Mouse (Mus musculus): ENCODE data around the gene Cep170b. TPM values are rescaled to one million over a fixed set of nuclear protein-coding genes. Genes with fewer than 3 reads are reported as not detected.
A peak's percentile ranks its signal among the peaks of the same experiment; 100 is the strongest.

Gene Cep170b
- polyA plus RNA-seq, 1 experiment = 22.8 TPM

DNA sequence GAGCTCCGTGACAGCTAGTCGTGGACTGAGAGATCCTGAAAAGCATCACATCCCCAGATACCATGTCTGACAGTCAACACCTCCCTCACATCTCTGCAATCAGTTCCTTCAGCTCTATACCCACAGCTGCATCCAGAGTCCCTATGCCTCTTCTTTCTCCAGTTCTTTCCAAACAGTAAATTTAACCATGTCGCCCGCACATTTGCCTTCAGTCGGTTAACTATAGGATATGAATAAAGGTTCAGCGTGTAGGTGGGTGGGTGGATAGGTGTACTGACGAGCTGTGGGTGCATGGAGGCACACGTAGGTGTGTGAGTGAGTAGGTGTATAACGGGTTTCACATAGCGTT is 26.2 kb upstream of the Cep170b start:
- no peaks in the 10 kb centered on the region for H3K27me3 ChIP-seq (ENCODE audit: control insufficient read depth, insufficient read depth, insufficient read length)
- peak overlapping the region; percentile 50 for H3ac ChIP-seq (ENCODE audit: control insufficient read depth, insufficient read length)
- H3K4me2 ChIP-seq (ENCODE audit: low read depth) = peak overlapping the region; percentile 99
- TF ChIP-seq E2F4 (IDR thresholded peaks at IDR 0.05; ENCODE audit: insufficient read depth) = no peak
- TF ChIP-seq USF1 (IDR thresholded peaks at IDR 0.05; ENCODE audit: low read depth) = no peak
- no peak for TF ChIP-seq MYOD1 (IDR thresholded peaks at IDR 0.05; ENCODE audit: control insufficient read depth in 1 of 3, insufficient read length in 2 of 3, low read depth in 2 of 3)
- no peak for TF ChIP-seq POLR2AphosphoS2 (IDR thresholded peaks at IDR 0.05; ENCODE audit: insufficient read length, low read depth)
- no peak for TF ChIP-seq CEBPB (IDR thresholded peaks at IDR 0.05; ENCODE audit: insufficient read depth, poor library complexity, severe bottlenecking)
- TF ChIP-seq SRF (IDR thresholded peaks at IDR 0.05; ENCODE audit: control insufficient read depth, insufficient read length, low read depth) = no peak
- no peak for TF ChIP-seq POLR2A (IDR thresholded peaks at IDR 0.05; ENCODE audit: insufficient read length, low read depth)
- TF ChIP-seq TCF12 (IDR thresholded peaks at IDR 0.05; ENCODE audit: insufficient read depth, poor library complexity, severe bottlenecking) = no peak
- TF ChIP-seq MAX (IDR thresholded peaks at IDR 0.05; ENCODE audit: low read depth) = no peak
- no peak for TF ChIP-seq REST (IDR thresholded peaks at IDR 0.05; ENCODE audit: insufficient read depth, insufficient read length)
- no peak for TF ChIP-seq MYOG (IDR thresholded peaks at IDR 0.05; ENCODE audit: control insufficient read depth in 1 of 3, insufficient read depth in 1 of 3, insufficient read length in 2 of 3, low read depth in 2 of 3)
- TF ChIP-seq TCF3 (IDR thresholded peaks at IDR 0.05; ENCODE audit: insufficient read length, low read depth) = no peak
- H3K79me2 ChIP-seq (ENCODE audit: control insufficient read depth, insufficient read depth) = peaks cover 3% of the 10 kb centered on the region
- no peaks in the 10 kb centered on the region for H3K36me3 ChIP-seq (ENCODE audit: control insufficient read depth, insufficient read depth)
- peak overlapping the region; percentile 81 for H3K4me3 ChIP-seq

- TF ChIP-seq TCF3 (IDR thresholded peaks at IDR 0.05; ENCODE audit: insufficient read length, low read depth) (no peak), POLR2A (IDR thresholded peaks at IDR 0.05; ENCODE audit: insufficient read length, low read depth) (no peak), MYOG (IDR thresholded peaks at IDR 0.05; ENCODE audit: control insufficient read depth in 1 of 3, insufficient read depth in 1 of 3, insufficient read length in 2 of 3, low read depth in 2 of 3) (no peak), POLR2AphosphoS2 (IDR thresholded peaks at IDR 0.05; ENCODE audit: insufficient read length, low read depth) (no peak), USF1 (IDR thresholded peaks at IDR 0.05; ENCODE audit: low read depth) (no peak), E2F4 (IDR thresholded peaks at IDR 0.05; ENCODE audit: insufficient read depth) (no peak), SRF (IDR thresholded peaks at IDR 0.05; ENCODE audit: control insufficient read depth, insufficient read length, low read depth) (no peak), REST (IDR thresholded peaks at IDR 0.05; ENCODE audit: insufficient read depth, insufficient read length) (no peak), TCF12 (IDR thresholded peaks at IDR 0.05; ENCODE audit: insufficient read depth, poor library complexity, severe bottlenecking) (no peak), MAX (IDR thresholded peaks at IDR 0.05; ENCODE audit: low read depth) (no peak), MYOD1 (IDR thresholded peaks at IDR 0.05; ENCODE audit: control insufficient read depth in 1 of 3, insufficient read length in 2 of 3, low read depth in 2 of 3) (no peak), CEBPB (IDR thresholded peaks at IDR 0.05; ENCODE audit: insufficient read depth, poor library complexity, severe bottlenecking) (no peak)
- no peak overlapping the region for H3K4me3 ChIP-seq
- peaks cover 3% of the 10 kb centered on the region for H3K79me2 ChIP-seq (ENCODE audit: control insufficient read depth, insufficient read depth)
- H3K36me3 ChIP-seq (ENCODE audit: control insufficient read depth, insufficient read depth) = no peaks in the 10 kb centered on the region
- no peaks in the 10 kb centered on the region for H3K27me3 ChIP-seq (ENCODE audit: control insufficient read depth, insufficient read depth, insufficient read length)
- H3K4me2 ChIP-seq (ENCODE audit: low read depth) = no peak overlapping the region
- no peak overlapping the region for H3ac ChIP-seq (ENCODE audit: control insufficient read depth, insufficient read length)
Observed at GRCm38 (mm10) chr12:112696806-112697425, 23.3 kb upstream of the Cep170b start.

GRCm38 (mm10) chr12:112700522-112700921 is 19.7 kb upstream of the Cep170b start:
- Histone ChIP-seq H3K4me3 (no peak overlapping the region), H3K4me2 (ENCODE audit: low read depth) (peak overlapping the region; percentile 45), H3K27me3 (ENCODE audit: control insufficient read depth, insufficient read depth, insufficient read length) (no peaks in the 10 kb centered on the region), H3K36me3 (ENCODE audit: control insufficient read depth, insufficient read depth) (no peaks in the 10 kb centered on the region), H3K79me2 (ENCODE audit: control insufficient read depth, insufficient read depth) (no peaks in the 10 kb centered on the region), H3ac (ENCODE audit: control insufficient read depth, insufficient read length) (no peak overlapping the region)
- TF ChIP-seq SRF (IDR thresholded peaks at IDR 0.05; ENCODE audit: control insufficient read depth, insufficient read length, low read depth) (no peak), MYOD1 (IDR thresholded peaks at IDR 0.05; ENCODE audit: control insufficient read depth in 1 of 3, insufficient read length in 2 of 3, low read depth in 2 of 3) (peak in 2 of 3 experiments; percentile 19 to 64), TCF3 (IDR thresholded peaks at IDR 0.05; ENCODE audit: insufficient read length, low read depth) (no peak), CEBPB (IDR thresholded peaks at IDR 0.05; ENCODE audit: insufficient read depth, poor library complexity, severe bottlenecking) (no peak), MYOG (IDR thresholded peaks at IDR 0.05; ENCODE audit: control insufficient read depth in 1 of 3, insufficient read depth in 1 of 3, insufficient read length in 2 of 3, low read depth in 2 of 3) (peak in 1 of 3 experiments; percentile 68)

DNA sequence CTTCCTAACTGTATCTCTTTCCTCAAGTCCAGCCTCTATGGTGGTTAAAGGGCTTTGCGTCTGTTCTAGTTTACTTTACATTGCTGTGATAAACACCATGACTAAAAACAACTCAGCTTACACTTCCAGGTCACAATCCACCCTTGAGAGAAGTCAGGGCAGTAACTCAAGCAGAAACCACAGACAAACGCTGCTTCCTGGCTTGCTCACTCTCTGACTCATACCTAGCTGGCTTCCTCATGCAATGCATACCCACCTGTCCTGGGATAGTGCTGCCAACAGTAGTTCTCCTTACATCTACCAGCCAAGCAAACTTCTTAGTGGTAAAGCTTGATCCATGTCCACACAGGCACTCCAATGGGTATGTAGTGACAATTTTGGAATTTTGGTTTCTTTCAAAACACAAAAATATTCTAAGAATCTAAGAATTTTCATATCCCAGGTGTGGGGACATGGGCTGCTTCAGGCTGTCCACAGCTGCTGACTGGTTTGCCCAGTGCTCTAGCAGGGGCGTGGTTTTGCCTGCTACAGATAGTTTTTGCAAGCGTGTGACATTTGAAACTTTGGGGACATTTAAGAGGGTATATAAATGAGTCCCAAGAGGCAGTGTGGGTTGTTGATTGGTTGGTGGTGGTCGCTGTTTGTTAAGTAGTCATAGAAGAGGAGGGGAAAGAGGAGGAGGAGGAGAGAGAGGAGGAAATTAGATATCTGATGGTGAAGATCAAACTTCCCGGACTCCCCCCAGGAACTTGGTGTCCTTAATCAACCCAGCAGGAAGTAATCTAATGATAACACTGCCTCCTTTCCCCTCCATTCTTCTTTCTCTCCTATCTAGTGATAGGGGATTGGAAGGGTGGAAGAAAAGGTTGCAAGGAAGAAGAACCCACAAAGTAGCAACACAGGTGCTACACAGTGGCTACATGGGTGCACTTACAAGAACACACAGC is 17.6 kb upstream of the Cep170b start:
- TF ChIP-seq MYOD1 (IDR thresholded peaks at IDR 0.05; ENCODE audit: control insufficient read depth in 1 of 3, insufficient read length in 2 of 3, low read depth in 2 of 3) = peak; percentile 8 to 66 (median 17)
- TF ChIP-seq MAX (IDR thresholded peaks at IDR 0.05; ENCODE audit: low read depth) = no peak
- no peak for TF ChIP-seq CEBPB (IDR thresholded peaks at IDR 0.05; ENCODE audit: insufficient read depth, poor library complexity, severe bottlenecking)
- no peak for TF ChIP-seq REST (IDR thresholded peaks at IDR 0.05; ENCODE audit: insufficient read depth, insufficient read length)
- peak in 1 of 3 experiments; percentile 19 for TF ChIP-seq MYOG (IDR thresholded peaks at IDR 0.05; ENCODE audit: control insufficient read depth in 1 of 3, insufficient read depth in 1 of 3, insufficient read length in 2 of 3, low read depth in 2 of 3)
- H3K36me3 ChIP-seq (ENCODE audit: control insufficient read depth, insufficient read depth) = no peaks in the 10 kb centered on the region
- H3K4me3 ChIP-seq = no peak overlapping the region
- peak overlapping the region; percentile 7 for H3K4me2 ChIP-seq (ENCODE audit: low read depth)
- H3K27me3 ChIP-seq (ENCODE audit: control insufficient read depth, insufficient read depth, insufficient read length) = no peaks in the 10 kb centered on the region
- H3ac ChIP-seq (ENCODE audit: control insufficient read depth, insufficient read length) = no peak overlapping the region
- no peaks in the 10 kb centered on the region for H3K79me2 ChIP-seq (ENCODE audit: control insufficient read depth, insufficient read depth)

Measured in myocyte (in vitro differentiated cells).